Mouse (Mus musculus) lung, embryonic 16.5 days (tissue): ENCODE measurements around the gene Nacc1. TPM values are rescaled to one million over a fixed set of nuclear protein-coding genes. Genes with fewer than 3 reads are reported as not detected.

Experiments used
- ATAC-seq: fragments of 200-750 bp; cut with Nextera tagmentation; 2 replicates; pipeline ENCODE4 v1.8.0; 2017; ENCODE audit warnings: low read depth, mild to moderate bottlenecking, moderate library complexity
- H3K27ac ChIP-seq: fragments of 300-500 bp; sonication (generic); 2 replicates; pipeline ENCODE4 v1.5.1; 2014; ENCODE audit warnings: mild to moderate bottlenecking, control low read depth, low read length
- H3K27me3 ChIP-seq: fragments of 300-500 bp; sonication (generic); 2 replicates; pipeline ENCODE4 v1.6.1; 2014; ENCODE audit warnings: low read depth, low read length, mixed read lengths; ENCODE audit not compliant: control insufficient read depth, insufficient read depth
- H3K36me3 ChIP-seq: fragments of 300-500 bp; sonication (generic); 2 replicates; pipeline ENCODE4 v1.6.1; 2014; ENCODE audit warnings: low read length; ENCODE audit not compliant: control insufficient read depth, insufficient read depth
- H3K4me1 ChIP-seq: fragments of 300-500 bp; sonication (generic); replicated peaks from 2 replicates; pipeline ENCODE4 v1.6.1; 2014; ENCODE audit warnings: low read length, mixed read lengths; ENCODE audit not compliant: control insufficient read depth, insufficient read depth
- H3K4me2 ChIP-seq: fragments of 300-500 bp; sonication (generic); 2 replicates; pipeline ENCODE4 v1.6.1; 2014; ENCODE audit warnings: low read depth, low read length, control low read depth
- H3K4me3 ChIP-seq: fragments of 300-500 bp; sonication (generic); 2 replicates; pipeline ENCODE4 v1.5.1; 2014; ENCODE audit warnings: mild to moderate bottlenecking, low read length, control low read depth
- H3K9ac ChIP-seq: fragments of 300-500 bp; sonication (generic); 2 replicates; pipeline ENCODE4 v1.6.1; 2014; ENCODE audit warnings: low read length, control low read depth
- H3K9me3 ChIP-seq: fragments of 300-500 bp; sonication (generic); 2 replicates; pipeline ENCODE4 v1.6.1; 2016; ENCODE audit warnings: low read length; ENCODE audit not compliant: control insufficient read depth
- WGBS: fragments of 180-500 bp; shearing (Covaris S2); extraction: QIAGEN DNeasy Blood & Tissue Kit; methylation state at CpG from one replicate; pipeline ENCODE4 v1.1.7; 2014; 5-methylcytosine and 5-hydroxymethylcytosine counted together
- polyA plus RNA-seq: library from polyadenylated mRNA; unstranded; fragments of >200 nt; fragmentation: Nextera tagmentation; extraction: Ambion mirVana; gene quantifications from 2 replicates; pipeline ENCODE4 v1.2.1, GENCODE M21; 2015

The Nacc1 gene
- polyA plus RNA-seq, 1 experiment from 2014 or later: 19.5 TPM

DNA sequence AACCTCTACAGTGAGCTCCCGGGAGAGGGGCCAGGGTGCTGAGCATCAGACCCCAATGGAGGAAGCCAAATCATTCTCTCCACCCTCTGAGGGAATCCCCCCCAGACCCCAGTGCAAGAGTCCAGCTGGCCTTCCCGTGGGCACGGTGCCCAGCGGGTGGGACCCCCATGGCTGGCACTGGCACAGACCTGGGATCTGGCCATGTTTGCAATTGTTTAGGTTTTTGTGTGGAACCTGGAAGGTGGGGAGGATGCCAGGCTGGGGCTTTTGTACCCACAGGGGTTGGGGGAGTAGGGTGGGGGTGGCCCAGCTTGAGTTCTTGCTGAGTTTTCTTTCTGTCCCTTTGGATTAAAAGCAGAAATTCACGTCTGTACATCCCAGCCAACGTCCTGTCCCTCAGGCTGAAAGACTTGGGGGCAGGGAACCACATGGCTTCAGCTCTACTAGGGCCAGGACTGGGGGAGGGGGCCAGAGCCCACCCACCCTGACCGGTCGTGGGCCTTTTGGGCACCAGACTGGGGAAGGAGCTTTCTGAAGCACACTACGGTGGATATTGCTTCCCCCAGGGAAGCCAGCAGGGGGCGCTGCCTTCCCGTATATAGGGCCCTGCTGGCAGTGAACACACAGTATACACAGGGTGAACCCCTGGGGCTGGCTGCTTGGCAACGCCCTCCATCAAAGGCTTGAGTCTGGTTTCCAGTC is 21.3 kb upstream of the Nacc1 start:
- Histone ChIP-seq H3K4me1 (peaks cover 74% of the 10 kb centered on the region), H3K4me2 (no peak overlapping the region), H3K27me3 (peaks cover 7% of the 10 kb centered on the region), H3K4me3 (no peak overlapping the region), H3K36me3 (no peaks in the 10 kb centered on the region), H3K9me3 (no peaks in the 10 kb centered on the region), H3K27ac (no peak overlapping the region), H3K9ac (peak overlapping the region; percentile 30; the same call in 1 of the 2 replicates)
- peak; percentile 41 for ATAC-seq
- 25% methylated on average over 12 of the region's 12 CpGs for WGBS

DNA sequence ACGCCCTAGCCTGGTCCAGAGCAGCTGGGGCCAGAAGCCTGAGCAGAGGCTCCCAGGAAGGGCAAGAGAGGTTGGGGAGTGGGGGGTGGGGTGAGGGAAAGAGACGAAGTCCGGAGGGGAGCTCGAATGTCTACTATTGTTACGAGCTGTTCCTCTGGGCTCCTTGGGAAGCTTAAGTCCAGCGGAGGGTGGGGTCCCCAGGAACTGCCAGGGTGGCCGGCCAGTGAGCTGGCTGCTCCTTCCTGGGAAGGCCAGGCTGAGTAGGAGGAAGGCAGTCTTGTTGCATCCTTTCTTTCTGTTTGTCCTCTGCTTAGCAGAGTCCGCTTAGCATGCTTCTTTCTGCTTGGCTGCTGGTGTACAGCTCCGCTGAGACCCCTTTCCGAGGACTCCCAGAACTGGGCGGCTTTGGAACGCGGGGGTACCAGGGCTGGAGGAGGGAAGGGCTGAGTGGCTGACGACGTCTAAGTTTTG is 20.4 kb upstream of the Nacc1 start:
- H3K27ac ChIP-seq: peak overlapping the region; percentile 93
- no peak for ATAC-seq
- no peaks in the 10 kb centered on the region for H3K9me3 ChIP-seq
- 45% methylated on average over 15 of the region's 15 CpGs for WGBS
- no peaks in the 10 kb centered on the region for H3K36me3 ChIP-seq
- H3K4me2 ChIP-seq: peak overlapping the region; percentile 56
- H3K27me3 ChIP-seq: peaks cover 7% of the 10 kb centered on the region
- peaks cover 66% of the 10 kb centered on the region for H3K4me1 ChIP-seq
- H3K4me3 ChIP-seq: peak overlapping the region; percentile 34
- peak overlapping the region; percentile 65 for H3K9ac ChIP-seq

DNA sequence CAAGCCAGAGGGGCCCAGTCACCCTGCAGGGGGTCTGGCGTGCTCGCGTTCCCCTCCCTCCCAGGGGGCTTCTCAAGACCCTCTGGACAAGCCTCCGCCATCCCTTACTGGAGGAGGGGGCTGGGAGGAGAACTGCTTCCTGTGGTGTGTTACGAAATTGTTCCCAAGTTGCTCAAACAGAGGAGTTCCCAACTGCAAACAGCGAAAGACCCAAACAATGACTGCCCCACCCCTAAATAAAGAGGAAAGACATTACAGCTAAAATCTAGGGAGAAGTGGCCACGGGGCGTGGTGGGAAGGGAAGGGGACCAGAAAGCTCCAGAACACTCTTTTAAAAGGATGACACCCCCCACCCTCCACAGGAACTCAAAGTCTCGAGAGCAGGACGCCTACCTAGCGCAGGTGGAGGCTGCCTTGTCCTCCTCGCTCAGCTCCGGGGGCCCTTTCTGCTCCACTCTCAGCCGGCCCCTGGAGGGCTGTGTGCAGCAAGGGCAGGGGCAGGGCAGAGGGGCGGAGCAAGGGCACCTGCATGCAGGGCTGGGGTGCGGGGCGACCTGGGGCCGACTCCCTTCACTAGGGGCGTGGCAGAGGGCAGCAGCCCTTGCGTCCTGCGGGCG is 19.7 kb upstream of the Nacc1 start:
- peak overlapping the region; percentile 34 for H3K4me3 ChIP-seq
- H3K27ac ChIP-seq: peak overlapping the region; percentile 93
- no peaks in the 10 kb centered on the region for H3K36me3 ChIP-seq
- peaks cover 7% of the 10 kb centered on the region for H3K27me3 ChIP-seq
- H3K4me1 ChIP-seq: peaks cover 61% of the 10 kb centered on the region
- no peaks in the 10 kb centered on the region for H3K9me3 ChIP-seq
- 23% methylated on average over 22 of the region's 22 CpGs for WGBS
- peak; percentile 31 for ATAC-seq
- peak overlapping the region; percentile 65 for H3K9ac ChIP-seq
- H3K4me2 ChIP-seq: peak overlapping the region; percentile 56

DNA sequence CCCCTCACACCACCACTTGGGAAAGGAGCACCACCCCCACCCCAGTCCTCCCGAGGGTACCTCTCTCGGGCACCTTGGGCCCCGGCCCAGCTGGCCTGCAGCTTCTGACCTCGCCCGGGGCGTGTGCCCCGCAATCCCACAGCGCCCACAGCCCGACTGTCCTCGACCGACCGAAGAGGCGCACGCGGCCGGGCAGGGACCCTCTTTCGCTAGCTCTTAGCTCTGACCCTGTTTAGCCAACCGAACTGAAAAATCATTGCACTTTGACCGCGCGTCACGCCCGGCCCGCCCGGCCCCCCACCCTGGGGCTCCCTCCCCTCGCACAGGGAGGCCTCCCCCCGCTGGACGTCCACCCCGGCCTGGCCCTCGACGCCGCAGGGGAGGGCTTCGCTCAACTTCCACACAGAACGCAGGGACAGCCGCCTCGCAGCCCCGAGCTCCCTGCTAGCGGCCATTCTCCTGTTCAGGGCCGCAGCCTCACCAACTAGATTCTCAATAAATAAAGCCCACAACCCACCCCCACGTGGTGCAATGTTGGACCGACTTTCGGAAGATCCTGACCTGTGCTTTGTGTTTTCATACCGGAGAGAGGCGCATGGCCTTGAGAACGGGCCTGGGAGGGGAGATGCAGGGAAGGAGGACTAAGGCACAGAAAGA is 19.1 kb upstream of the Nacc1 start:
- H3K4me1 ChIP-seq: peaks cover 54% of the 10 kb centered on the region
- no peaks in the 10 kb centered on the region for H3K36me3 ChIP-seq
- peak overlapping the region; percentile 65 for H3K9ac ChIP-seq
- H3K9me3 ChIP-seq: no peaks in the 10 kb centered on the region
- peak overlapping the region; percentile 34 for H3K4me3 ChIP-seq
- peak; percentile 18; the same call in 1 of the 2 replicates for ATAC-seq
- H3K27ac ChIP-seq: peak overlapping the region; percentile 93
- H3K27me3 ChIP-seq: peaks cover 7% of the 10 kb centered on the region
- peak overlapping the region; percentile 56 for H3K4me2 ChIP-seq
- 20% methylated on average over 43 of the region's 45 CpGs for WGBS

DNA sequence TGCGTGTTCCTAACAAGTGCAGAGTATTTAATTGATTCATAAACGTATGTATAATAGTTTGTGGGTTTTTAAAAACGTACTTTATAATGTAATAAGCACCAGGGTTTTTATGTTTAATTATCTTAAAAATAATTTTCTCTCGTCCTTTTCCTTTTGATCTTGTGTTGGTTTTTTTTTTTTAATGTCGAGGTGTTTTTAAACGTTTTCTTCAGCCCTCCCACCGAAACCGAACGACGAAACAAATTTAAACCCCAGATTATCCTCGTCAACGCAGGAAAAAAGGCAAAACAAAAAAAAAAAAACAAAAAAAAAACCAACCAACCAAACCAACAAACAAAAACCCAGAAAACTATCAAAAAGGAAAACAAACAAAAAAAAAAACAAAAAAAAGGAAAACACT is 18.3 kb upstream of the Nacc1 start:
- Histone ChIP-seq H3K27ac (no peak overlapping the region; the same call in 1 of the 2 replicates), H3K4me3 (peak overlapping the region; percentile 38), H3K9ac (peak overlapping the region; percentile 63; the same call in 1 of the 2 replicates), H3K9me3 (no peaks in the 10 kb centered on the region), H3K4me1 (peaks cover 50% of the 10 kb centered on the region), H3K36me3 (no peaks in the 10 kb centered on the region), H3K4me2 (peak overlapping the region; percentile 60), H3K27me3 (peaks cover 7% of the 10 kb centered on the region)
- no peak for ATAC-seq
- 29% methylated on average over 12 of the region's 12 CpGs for WGBS

DNA sequence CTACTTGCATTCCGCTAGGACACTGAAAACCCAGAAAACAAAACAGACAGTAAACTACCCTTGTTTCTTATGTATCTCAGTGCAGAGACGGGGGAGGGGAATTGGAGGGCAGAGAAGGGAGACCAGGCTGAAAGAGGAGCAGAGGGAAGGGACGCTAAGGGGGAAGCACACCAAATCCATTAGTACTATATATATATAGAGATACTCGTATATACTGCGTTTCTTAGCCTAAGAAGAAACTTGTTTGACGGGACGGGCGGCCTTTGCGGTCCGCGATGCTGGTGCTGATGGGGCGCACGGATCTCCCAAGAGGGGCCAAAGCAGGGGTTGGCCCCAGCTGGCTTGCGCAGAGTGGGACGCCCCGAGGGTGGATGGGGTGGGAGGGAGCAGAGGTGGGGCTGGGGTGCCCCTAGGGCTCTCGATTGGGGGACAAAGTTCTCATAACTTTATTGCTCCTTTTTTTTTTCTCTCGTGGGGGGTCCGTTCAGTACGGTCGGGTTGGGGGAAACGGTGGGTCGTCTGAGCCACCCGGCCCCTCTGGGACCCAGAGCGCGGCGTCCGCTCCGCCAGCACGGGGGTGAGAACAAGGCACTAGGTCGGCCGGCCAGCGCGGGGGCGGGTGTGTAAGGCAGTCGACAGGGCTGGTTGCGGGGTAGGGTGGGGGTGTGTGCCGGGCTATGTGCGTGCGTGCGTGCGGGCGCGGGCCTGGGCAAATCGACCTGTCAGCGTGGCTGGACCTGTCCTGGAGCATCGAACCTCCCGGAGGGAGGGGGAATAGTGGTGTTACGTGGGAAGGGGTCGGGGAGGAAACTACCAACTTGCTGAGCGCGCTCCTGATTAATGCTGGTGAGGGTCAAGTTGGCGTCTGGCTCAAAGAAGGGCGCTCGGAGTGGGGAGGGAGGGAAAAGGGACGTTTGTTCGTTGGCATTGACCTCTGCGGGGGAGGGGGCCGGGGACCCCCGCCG is 17.5 kb upstream of the Nacc1 start:
- peak overlapping the region; percentile 51 for H3K27ac ChIP-seq
- WGBS: 12% methylated on average over 58 of the region's 61 CpGs
- peaks cover 7% of the 10 kb centered on the region for H3K27me3 ChIP-seq

DNA sequence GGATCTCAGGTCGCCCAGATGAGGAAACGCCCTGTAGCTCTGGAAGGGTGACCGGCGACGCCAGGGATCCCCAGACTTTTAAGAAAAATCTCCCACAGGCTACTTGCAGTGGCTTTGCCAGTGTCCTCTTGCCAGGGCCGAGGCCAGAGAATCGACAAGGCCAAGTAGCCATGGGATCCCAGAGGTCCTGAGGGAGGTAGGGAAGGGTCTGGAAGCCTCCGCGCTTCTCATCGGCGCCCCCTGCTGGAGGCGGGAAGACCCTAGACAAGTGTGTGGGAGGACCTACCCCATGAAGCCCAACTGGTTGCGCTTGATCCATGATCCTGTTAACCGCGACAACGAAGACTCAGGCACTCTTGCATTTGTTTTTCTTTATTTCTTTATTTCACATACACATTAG is 16.7 kb upstream of the Nacc1 start:
- H3K36me3 ChIP-seq: no peaks in the 10 kb centered on the region
- peak overlapping the region; percentile 42; the same call in 1 of the 2 replicates for H3K9ac ChIP-seq
- no peaks in the 10 kb centered on the region for H3K9me3 ChIP-seq
- H3K27me3 ChIP-seq: peaks cover 7% of the 10 kb centered on the region
- H3K27ac ChIP-seq: peak overlapping the region; percentile 62
- peak overlapping the region; percentile 38 for H3K4me3 ChIP-seq
- 12% methylated on average over 16 of the region's 16 CpGs for WGBS
- peak overlapping the region; percentile 60 for H3K4me2 ChIP-seq
- no peak for ATAC-seq
- H3K4me1 ChIP-seq: peaks cover 47% of the 10 kb centered on the region

More for the DNA sequence above, 17.5 kb upstream of the Nacc1 start:
- Histone ChIP-seq H3K9me3 (no peaks in the 10 kb centered on the region), H3K4me2 (peak overlapping the region; percentile 60), H3K9ac (peak overlapping the region; percentile 63), H3K36me3 (no peaks in the 10 kb centered on the region), H3K4me3 (peak overlapping the region; percentile 38), H3K4me1 (peaks cover 50% of the 10 kb centered on the region)
- no peak for ATAC-seq

DNA sequence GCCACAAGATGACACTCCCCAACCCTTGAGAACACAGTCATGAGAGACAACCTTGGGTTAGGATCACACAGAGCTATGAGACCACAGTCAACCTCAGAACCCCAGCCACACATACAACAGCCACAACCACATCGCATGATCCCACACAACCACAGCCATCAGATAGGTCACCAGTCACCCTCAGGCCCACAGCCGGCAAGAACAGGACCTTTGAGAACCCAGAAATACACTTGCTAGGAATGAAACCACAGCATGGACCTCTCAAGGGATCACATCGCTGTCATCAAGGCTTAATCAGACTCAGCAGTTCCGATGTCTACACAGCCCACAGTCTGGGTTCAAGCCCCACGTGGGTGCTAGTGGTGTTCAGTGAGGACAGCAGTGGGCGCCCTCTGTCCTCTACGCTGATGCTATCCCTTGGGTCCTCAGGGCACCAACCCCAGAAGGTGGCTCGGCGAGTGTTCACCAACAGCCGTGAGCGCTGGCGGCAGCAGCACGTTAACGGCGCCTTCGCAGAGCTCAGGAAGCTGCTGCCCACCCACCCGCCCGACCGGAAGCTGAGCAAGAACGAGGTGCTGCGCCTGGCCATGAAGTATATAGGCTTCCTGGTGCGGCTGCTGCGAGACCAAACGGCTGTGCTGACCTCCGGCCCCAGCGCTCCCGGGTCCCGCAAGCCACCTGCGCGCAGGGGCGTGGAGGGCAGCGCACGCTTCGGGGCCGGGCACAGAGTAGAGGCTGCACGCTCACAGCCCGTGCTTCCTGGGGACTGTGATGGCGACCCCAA is 16.0 kb upstream of the Nacc1 start:
- H3K27ac ChIP-seq: peak overlapping the region; percentile 62
- 24% methylated on average over 36 of the region's 38 CpGs for WGBS
- ATAC-seq: no peak
- peak overlapping the region; percentile 42; the same call in 1 of the 2 replicates for H3K9ac ChIP-seq
- peak overlapping the region; percentile 60 for H3K4me2 ChIP-seq
- H3K4me1 ChIP-seq: peaks cover 45% of the 10 kb centered on the region
- peaks cover 7% of the 10 kb centered on the region for H3K27me3 ChIP-seq
- H3K4me3 ChIP-seq: peak overlapping the region; percentile 42
- H3K36me3 ChIP-seq: no peaks in the 10 kb centered on the region
- H3K9me3 ChIP-seq: no peaks in the 10 kb centered on the region
